Mouse (Mus musculus): ENCODE measurements around the gene Tprg.
A peak's percentile ranks its signal among the peaks of the same experiment; 100 is the strongest.

Gene Tprg

DNA sequence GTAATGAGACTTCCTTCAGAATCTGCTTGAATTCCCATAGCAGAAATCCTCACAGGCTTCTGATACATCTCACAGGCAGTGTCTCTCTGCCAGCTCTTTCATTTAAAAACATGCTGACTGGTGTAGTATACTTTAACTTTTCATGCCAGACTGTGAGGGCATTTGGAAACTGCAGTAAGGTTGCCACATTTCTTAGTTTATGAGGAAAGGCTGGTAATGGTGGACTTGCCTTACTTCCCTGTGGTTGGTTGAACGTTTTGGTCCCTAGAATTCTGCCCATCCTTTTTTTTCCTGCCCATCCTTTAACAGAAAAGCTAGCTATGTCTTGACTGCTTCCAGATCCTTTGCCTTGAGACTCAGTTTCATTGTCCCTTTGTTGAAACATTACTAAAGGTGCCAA lies 138.8 kb downstream of the Tprg start:
- no peak for DNase-seq (ENCODE audit: extremely low spot score)

DNA sequence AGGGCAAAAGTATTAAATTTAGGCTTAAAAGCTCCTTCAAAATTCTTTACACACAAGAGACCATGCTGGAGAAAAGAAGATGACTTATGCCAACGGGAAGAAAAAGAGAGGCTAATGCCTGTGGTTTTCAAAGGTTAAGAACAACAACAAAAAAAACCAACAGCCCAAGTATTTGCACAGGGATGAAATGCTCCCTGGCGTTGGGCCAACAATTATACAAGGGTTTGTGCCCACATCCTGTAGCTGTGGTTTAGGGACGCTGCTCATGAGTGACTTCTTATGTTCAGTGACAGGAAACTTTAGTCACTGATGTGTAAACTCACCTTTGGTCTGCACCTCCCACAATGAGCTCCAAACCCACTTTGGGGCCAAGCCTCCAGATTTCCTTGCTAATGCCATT lies 139.6 kb downstream of the Tprg start:
- no peak for DNase-seq (ENCODE audit: extremely low spot score)

DNA sequence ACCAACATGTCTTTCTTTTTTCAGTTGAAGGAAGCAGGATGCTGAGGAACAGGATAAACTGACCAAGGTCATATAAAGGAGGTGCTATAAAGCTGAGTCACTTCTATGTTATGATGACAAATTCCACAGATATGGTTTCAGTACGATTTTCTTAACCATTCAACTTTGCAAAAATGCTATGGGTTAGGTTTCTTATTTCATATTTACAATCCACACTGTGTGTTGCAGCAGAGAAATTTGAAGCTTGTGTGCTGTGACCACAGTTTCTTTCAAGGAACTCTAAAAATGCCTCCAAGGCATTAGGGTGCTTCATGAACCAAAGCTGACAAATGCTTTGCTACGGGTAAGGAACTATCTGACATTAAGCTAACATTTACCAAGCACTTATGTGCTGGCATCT lies 153.4 kb downstream of the Tprg start:
- no peak for DNase-seq (ENCODE audit: extremely low spot score)

DNA sequence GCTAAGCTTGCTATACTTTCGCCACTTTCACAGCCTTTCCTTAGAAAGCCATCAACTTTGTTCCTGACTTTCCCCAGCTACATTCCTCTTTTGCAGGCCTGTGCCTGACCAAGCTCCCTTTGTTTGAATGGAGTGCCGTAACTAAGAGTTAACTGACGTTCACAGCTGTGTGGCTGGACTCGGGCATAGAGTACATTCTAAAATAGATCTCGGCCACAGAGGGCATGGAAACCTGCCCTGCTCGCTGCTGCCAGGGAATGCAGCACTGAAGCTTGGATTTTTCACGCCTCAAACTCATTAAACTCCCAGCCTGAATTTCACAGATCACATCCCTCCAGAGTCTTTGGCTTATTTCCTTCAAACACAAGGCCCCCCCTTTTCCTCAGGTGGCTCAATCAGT lies 159.0 kb downstream of the Tprg start:
- DNase-seq (ENCODE audit: extremely low spot score): no peak

DNA sequence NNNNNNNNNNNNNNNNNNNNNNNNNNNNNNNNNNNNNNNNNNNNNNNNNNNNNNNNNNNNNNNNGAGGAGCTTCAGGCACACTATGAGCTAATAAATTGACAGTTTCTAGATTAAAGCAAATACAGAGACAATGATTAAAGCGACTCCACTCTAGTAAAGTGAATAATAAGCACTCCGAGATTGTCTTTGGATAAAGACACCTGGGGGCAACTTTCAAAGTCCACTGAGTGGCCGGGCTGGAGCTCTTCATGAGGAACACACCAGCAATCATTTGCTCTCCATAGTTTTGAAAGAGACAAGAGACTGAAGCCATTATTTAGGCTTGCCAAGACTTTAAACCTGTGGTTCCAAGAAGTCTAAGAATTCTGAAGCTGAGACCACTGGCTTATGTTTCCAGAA lies 164.9 kb downstream of the Tprg start:
- DNase-seq (ENCODE audit: extremely low spot score): no peak

DNA sequence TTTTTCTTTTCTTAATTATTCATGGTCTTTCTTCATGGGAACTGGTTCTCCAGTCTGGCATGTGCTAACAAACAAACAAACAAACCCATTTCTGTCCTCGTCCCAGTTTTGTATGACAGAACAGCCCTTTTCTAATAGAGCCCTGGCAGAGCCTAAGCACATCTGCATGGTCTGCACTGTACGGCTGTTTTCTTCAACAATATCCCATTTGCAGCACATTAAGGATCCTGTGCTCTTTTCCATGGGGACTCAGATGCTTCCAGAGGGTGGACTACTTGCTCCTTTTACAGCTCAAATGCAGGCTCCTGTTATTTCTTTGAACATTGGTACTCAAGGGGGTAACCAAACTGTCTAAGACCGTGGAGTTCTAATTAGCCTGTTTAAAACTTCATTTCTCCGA lies 178.1 kb downstream of the Tprg start:
- DNase-seq (ENCODE audit: extremely low spot score): no peak

DNA sequence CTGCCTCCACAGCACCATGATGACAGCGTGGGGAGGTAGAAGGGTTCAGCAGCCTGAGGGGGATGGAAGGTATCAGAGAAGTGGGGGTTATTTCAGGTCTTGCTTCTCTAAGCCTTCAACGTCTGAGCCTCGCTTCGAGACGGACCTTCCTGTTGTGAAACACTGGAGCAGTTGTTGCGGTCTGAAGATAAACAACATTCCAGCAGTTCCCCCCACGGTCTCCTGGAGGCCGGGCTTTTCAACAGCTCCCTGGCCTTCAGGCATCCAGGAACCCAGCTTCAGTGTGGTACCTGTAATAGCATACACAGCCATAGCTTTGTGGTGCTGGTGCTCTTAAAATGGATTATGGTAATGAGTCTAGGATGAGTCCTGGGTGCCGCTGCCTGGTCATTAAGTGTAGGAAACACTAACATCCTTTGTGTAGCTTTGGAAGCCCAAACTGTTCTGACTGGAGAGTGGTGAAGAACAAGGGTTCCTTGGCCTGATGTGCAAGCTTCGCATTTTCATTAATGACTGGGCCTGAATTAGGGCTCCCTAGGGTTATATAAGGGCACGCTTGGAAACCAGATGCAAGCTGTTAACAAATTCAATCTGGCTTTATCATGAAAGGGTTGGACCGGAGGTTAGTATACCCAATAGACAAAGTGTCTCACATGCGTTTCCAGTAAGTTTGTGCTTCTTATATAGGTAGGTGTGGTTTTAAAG lies 179.0 kb downstream of the Tprg start:
- DNase-seq (ENCODE audit: extremely low spot score): peak; percentile 28

DNA sequence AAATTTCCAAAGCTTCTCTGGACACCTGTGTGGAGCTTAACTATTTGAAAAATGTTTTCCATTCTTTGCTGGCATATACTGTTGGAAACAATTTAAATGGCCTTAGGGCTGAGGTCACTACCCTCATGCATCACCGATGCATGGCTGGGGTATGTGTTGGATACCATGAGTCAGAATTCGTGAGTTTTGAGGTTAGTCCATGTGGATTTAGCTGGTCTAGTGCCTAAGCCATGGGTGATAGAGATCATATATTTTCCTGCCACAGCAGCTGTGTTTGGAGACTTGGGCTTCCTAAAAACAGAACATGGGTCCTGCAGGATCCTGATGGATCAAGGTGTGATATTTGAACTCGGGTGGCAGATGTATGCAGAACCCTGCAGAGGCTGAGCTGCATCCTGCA lies 181.4 kb downstream of the Tprg start:
- no peak for DNase-seq (ENCODE audit: extremely low spot score)

DNA sequence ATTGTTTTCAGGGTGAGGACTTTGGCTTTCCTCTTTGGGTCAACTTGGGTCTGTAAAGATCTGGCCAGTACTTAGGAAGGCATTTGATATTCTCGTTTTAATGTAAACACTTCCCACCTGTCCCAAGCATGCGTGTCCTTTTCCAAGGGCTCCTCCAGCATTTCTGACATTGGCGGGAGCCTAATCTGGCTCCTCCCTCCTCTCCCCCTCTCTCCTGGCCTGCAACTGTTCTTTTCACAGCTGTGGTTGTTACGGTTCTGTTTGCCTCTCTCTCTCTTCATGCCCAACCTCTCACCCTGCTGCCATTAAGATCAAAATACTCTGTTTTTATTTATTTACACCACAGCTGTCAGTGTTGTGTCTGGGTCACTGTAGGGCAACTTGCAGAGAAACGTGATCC lies 182.0 kb downstream of the Tprg start:
- no peak for DNase-seq (ENCODE audit: extremely low spot score)
